Mouse (Mus musculus) bone marrow, adult 2 months (tissue): ENCODE data around the gene Emp2.

Experiments
- CTCF ChIP-seq: fragments of 200-500 bp; IDR thresholded peaks from 2 replicates; pipeline ENCODE4 v1.5.1; 2011; ENCODE audit warnings: low read length, control low read depth; ENCODE audit not compliant: control insufficient read depth, insufficient read depth
- POLR2A ChIP-seq: fragments of 200-500 bp; IDR thresholded peaks from 2 replicates; pipeline ENCODE4 v1.6.1; 2011; ENCODE audit warnings: low read depth, mild to moderate bottlenecking, control low read depth, low read length, borderline replicate concordance; ENCODE audit not compliant: control insufficient read depth

DNA sequence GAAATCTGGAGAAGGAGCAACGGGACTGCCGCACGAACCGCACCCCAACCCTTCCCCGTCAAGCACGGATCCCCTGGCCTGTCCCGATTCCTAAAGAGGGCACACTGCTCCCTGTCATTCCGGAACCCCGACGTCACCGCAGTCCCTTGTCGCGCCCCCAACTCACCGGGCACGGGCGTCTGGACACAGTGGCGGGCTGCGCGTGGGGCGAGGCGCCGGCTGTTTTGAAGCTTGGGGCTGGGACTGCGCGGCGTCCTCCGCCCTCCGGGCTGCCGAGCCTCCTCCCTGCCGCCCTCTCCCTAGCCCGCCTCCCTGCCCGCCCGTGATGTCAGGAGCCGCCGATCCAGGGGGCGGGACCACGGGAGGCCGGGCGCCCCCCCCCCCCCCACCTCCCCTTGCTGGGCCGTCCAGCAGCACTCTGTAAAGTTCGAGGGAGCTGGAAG is at the start of gene Emp2:
- no peak for TF ChIP-seq CTCF
- no peak for TF ChIP-seq POLR2A
